Mouse (Mus musculus) midbrain, embryonic 13.5 days (tissue): ENCODE results near the gene Gucy1b1. TPM values are rescaled to one million over a fixed set of nuclear protein-coding genes. Genes with fewer than 3 reads are reported as not detected.

Source experiments
- ATAC-seq: fragments of 200-750 bp; cut with Nextera tagmentation; 2 replicates; pipeline ENCODE4 v1.8.0; 2017; ENCODE audit warnings: mild to moderate bottlenecking, moderate TSS enrichment, moderate library complexity
- H3K27ac ChIP-seq: fragments of 300-500 bp; sonication (generic); 2 replicates; pipeline ENCODE4 v1.5.1; 2015; ENCODE audit warnings: inconsistent platforms, mild to moderate bottlenecking, moderate library complexity
- H3K27me3 ChIP-seq: fragments of 300-500 bp; sonication (generic); 2 replicates; pipeline ENCODE4 v1.6.1; 2015; ENCODE audit warnings: mild to moderate bottlenecking, inconsistent platforms
- H3K36me3 ChIP-seq: fragments of 300-500 bp; sonication (generic); 2 replicates; pipeline ENCODE4 v1.6.1; 2015; ENCODE audit warnings: mild to moderate bottlenecking, inconsistent platforms
- H3K4me1 ChIP-seq: fragments of 300-500 bp; sonication (generic); replicated peaks from 2 replicates; pipeline ENCODE4 v1.6.1; 2015; ENCODE audit warnings: inconsistent platforms
- H3K4me2 ChIP-seq: fragments of 300-500 bp; sonication (generic); replicated peaks from 2 replicates; pipeline ENCODE4 v1.6.1; 2015; ENCODE audit warnings: moderate library complexity, mild to moderate bottlenecking, inconsistent platforms
- H3K4me3 ChIP-seq: fragments of 300-500 bp; sonication (generic); replicated peaks from 2 replicates; pipeline ENCODE4 v1.5.1; 2015; ENCODE audit warnings: mild to moderate bottlenecking, inconsistent platforms
- H3K9ac ChIP-seq: fragments of 300-500 bp; sonication (generic); replicated peaks from 2 replicates; pipeline ENCODE4 v1.6.1; 2015; ENCODE audit warnings: mild to moderate bottlenecking, inconsistent platforms
- H3K9me3 ChIP-seq: fragments of 300-500 bp; sonication (generic); 2 replicates; pipeline ENCODE4 v1.6.1; 2016; ENCODE audit warnings: mild to moderate bottlenecking, inconsistent platforms
- WGBS: fragments of 180-500 bp; shearing (Covaris S2); methylation state at CpG from one replicate; pipeline ENCODE4 v1.1.7; 2015; 5-methylcytosine and 5-hydroxymethylcytosine counted together
- polyA plus RNA-seq: library from polyadenylated mRNA; unstranded; fragments of >200 nt; fragmentation: Nextera tagmentation; extraction: Ambion mirVana; gene quantifications from 2 replicates; pipeline ENCODE4 v1.2.1, GENCODE M21; 2015

Gene Gucy1b1
- polyA plus RNA-seq, 1 experiment from 2014 or later: 20.7 TPM

- H3K4me3 ChIP-seq: no peak overlapping the region
- H3K9me3 ChIP-seq: no peaks in the 10 kb centered on the region
- no peak overlapping the region for H3K9ac ChIP-seq
- H3K4me1 ChIP-seq: no peaks in the 10 kb centered on the region
- no peak overlapping the region for H3K4me2 ChIP-seq
- H3K27me3 ChIP-seq: no peaks in the 10 kb centered on the region
- H3K27ac ChIP-seq: no peak overlapping the region
- 4% methylated on average over 3 of the region's 3 CpGs for WGBS
- peak; percentile 81; the same call in 1 of the 2 replicates for ATAC-seq
- H3K36me3 ChIP-seq: 0 out of 2 replicates have a peak, but pooled peaks cover 2% of the 10 kb centered on the region
Measured at GRCm38 (mm10) chr3:82029229-82029628, 45.3 kb downstream of the Gucy1b1 start.

GRCm38 (mm10) chr3:82027286-82027685 lies 47.2 kb downstream of the Gucy1b1 start:
- Histone ChIP-seq H3K27ac (no peak overlapping the region), H3K27me3 (no peaks in the 10 kb centered on the region), H3K9ac (no peak overlapping the region), H3K4me3 (no peak overlapping the region), H3K4me1 (no peaks in the 10 kb centered on the region), H3K36me3 (no peaks in the 10 kb centered on the region), H3K9me3 (no peaks in the 10 kb centered on the region), H3K4me2 (no peak overlapping the region)
- no peak for ATAC-seq
- WGBS: 89% methylated on average over 1 of the region's 1 CpGs

GRCm38 (mm10) chr3:82023065-82023464 lies 51.4 kb downstream of the Gucy1b1 start:
- Histone ChIP-seq H3K36me3 (no peaks in the 10 kb centered on the region), H3K4me1 (no peaks in the 10 kb centered on the region), H3K27me3 (no peaks in the 10 kb centered on the region), H3K4me3 (no peak overlapping the region), H3K9ac (no peak overlapping the region), H3K9me3 (no peaks in the 10 kb centered on the region), H3K27ac (no peak overlapping the region), H3K4me2 (no peak overlapping the region)
- no peak for ATAC-seq
- 88% methylated on average over 3 of the region's 3 CpGs for WGBS

GRCm38 (mm10) chr3:82022421-82022920 lies 52.0 kb downstream of the Gucy1b1 start:
- no peak for ATAC-seq
- WGBS: 90% methylated on average over 8 of the region's 8 CpGs
- no peak overlapping the region for H3K9ac ChIP-seq
- H3K36me3 ChIP-seq: no peaks in the 10 kb centered on the region
- no peaks in the 10 kb centered on the region for H3K4me1 ChIP-seq
- no peaks in the 10 kb centered on the region for H3K27me3 ChIP-seq
- H3K4me3 ChIP-seq: no peak overlapping the region
- no peak overlapping the region for H3K27ac ChIP-seq
- H3K4me2 ChIP-seq: no peak overlapping the region
- no peaks in the 10 kb centered on the region for H3K9me3 ChIP-seq

- WGBS: 44% methylated on average over 7 of the region's 7 CpGs
- Histone ChIP-seq H3K4me3 (no peak overlapping the region), H3K27me3 (no peaks in the 10 kb centered on the region), H3K9me3 (no peaks in the 10 kb centered on the region), H3K36me3 (no peaks in the 10 kb centered on the region), H3K4me2 (no peak overlapping the region), H3K27ac (no peak overlapping the region), H3K4me1 (no peaks in the 10 kb centered on the region), H3K9ac (no peak overlapping the region)
- 0 out of 2 replicates have a peak, but pooled peaks have one; percentile 48 for ATAC-seq
Measured at GRCm38 (mm10) chr3:82014148-82014703, 60.3 kb downstream of the Gucy1b1 start.

DNA sequence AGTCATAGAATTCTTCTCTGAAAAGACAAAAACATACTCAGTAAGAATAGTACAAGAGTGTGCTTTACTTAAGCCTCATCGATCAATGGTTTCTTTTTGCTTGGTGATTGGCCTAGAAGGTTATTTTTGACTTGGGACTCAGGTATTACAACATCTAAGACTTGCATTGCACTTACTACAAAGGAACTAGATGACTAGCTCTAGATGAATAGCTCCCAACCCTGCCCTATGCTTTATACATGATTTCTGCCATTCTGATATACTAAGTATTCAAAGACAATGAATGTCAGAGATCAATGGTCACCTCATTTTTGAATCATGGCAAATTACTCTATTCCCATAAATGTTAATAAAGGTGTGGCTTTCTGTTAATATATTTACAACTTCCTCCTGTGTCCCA lies 67.5 kb downstream of the Gucy1b1 start:
- 93% methylated on average over 1 of the region's 1 CpGs for WGBS
- Histone ChIP-seq H3K4me2 (no peak overlapping the region), H3K27ac (no peak overlapping the region), H3K36me3 (no peaks in the 10 kb centered on the region), H3K9ac (no peak overlapping the region), H3K4me1 (no peaks in the 10 kb centered on the region), H3K9me3 (no peaks in the 10 kb centered on the region), H3K27me3 (no peaks in the 10 kb centered on the region), H3K4me3 (no peak overlapping the region)
- ATAC-seq: no peak

DNA sequence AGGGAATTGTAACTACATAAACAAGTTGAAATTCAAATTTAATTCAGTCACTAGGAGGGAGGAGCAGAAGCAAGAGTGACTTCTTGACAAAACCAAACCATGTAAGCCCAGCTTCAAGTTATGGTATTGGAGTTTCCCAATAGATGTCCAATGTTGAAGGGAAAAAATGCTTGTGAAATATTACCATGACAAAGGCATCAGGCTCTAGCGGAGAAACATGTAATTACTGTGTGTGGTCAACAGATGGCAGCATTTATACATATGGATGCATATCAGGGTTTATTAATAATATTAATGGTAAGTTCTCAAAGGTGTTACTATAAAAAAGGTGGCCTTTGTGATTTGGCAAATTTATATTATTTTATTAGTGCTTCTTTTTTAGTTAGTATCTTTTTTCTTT lies 78.5 kb downstream of the Gucy1b1 start:
- Histone ChIP-seq H3K27ac (no peak overlapping the region), H3K9ac (no peak overlapping the region), H3K4me1 (no peaks in the 10 kb centered on the region), H3K4me3 (no peak overlapping the region), H3K9me3 (no peaks in the 10 kb centered on the region), H3K4me2 (no peak overlapping the region), H3K36me3 (no peaks in the 10 kb centered on the region), H3K27me3 (no peaks in the 10 kb centered on the region)
- no peak for ATAC-seq
- WGBS: 0% methylated on average over 1 of the region's 1 CpGs

DNA sequence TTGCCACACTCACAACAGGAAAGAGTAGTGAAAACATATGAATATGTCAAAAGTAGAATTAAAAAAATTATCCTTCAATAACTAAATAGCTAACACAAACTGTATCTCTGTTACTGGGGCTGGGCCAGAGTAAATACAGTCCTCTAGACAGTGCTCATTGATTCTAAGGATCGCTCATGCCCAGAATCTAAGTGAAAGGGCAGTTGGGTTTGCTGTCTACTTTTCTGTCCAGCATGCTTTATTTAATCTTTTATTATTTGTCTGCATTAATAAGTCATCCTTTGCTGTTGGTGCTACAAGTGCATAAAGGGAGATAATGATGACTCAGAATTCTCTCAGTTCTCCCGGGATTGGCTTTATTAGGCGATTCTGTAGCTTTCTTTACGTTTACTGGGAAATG lies 79.1 kb downstream of the Gucy1b1 start:
- WGBS: 36% methylated on average over 4 of the region's 4 CpGs
- ATAC-seq: no peak

DNA sequence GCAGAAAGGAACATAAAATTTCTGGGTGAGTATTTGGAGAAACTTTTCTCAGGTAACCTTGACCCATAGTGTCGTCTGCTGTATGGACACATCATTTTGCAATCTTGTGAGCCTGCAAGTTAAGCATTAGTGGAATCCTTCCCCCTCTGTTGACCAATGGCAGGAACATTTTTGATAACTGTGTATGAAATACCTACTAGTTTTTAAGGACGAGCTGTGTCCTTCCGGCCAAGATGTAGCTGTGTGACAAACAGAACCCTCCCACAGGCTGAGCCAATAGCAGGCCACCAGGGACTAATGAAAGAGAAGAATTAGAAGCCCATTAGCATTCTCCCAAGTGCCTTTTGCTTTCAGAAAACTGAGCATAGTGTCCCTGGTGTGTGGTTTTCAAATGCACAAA lies 84.0 kb downstream of the Gucy1b1 start:
- no peaks in the 10 kb centered on the region for H3K36me3 ChIP-seq
- H3K27me3 ChIP-seq: no peaks in the 10 kb centered on the region
- 71% methylated on average over 3 of the region's 3 CpGs for WGBS
- H3K4me3 ChIP-seq: no peak overlapping the region
- no peak overlapping the region for H3K9ac ChIP-seq
- H3K4me1 ChIP-seq: no peaks in the 10 kb centered on the region
- H3K9me3 ChIP-seq: no peaks in the 10 kb centered on the region
- H3K4me2 ChIP-seq: no peak overlapping the region
- no peak overlapping the region for H3K27ac ChIP-seq
- no peak for ATAC-seq

More for the DNA sequence above, 79.1 kb downstream of the Gucy1b1 start:
- Histone ChIP-seq H3K4me3 (no peak overlapping the region), H3K4me1 (no peaks in the 10 kb centered on the region), H3K27me3 (no peaks in the 10 kb centered on the region), H3K27ac (no peak overlapping the region), H3K9me3 (no peaks in the 10 kb centered on the region), H3K36me3 (no peaks in the 10 kb centered on the region), H3K4me2 (no peak overlapping the region), H3K9ac (no peak overlapping the region)

DNA sequence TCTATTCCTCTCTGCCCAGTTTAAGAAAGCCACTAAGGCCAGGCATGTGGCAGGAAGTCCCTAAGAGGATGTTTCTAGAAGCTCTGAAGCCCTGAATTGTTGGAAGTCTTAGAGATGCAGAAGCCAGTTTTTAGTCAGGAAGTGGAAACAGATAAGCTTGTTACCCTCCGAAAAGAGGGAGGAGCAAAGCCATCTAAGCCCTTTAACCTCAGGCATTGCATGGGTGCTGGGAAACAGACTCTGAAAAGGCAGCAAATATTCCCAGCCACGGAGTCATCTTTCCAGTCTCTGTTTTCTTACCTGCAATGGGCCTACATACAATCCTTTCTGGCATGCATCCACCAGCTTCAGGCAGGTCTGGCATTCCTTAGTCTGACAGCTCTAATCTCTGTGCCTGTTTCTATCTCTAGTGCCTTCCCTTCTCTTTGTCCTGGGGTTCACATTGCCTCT lies 84.8 kb downstream of the Gucy1b1 start:
- H3K4me3 ChIP-seq: no peak overlapping the region
- no peak for ATAC-seq
- 0 out of 2 replicates have a peak, but pooled peaks cover 2% of the 10 kb centered on the region for H3K4me1 ChIP-seq
- H3K36me3 ChIP-seq: no peaks in the 10 kb centered on the region
- no peaks in the 10 kb centered on the region for H3K27me3 ChIP-seq
- H3K9me3 ChIP-seq: no peaks in the 10 kb centered on the region
- no peak overlapping the region for H3K4me2 ChIP-seq
- 45% methylated on average over 2 of the region's 2 CpGs for WGBS
- H3K27ac ChIP-seq: no peak overlapping the region
- no peak overlapping the region for H3K9ac ChIP-seq

DNA sequence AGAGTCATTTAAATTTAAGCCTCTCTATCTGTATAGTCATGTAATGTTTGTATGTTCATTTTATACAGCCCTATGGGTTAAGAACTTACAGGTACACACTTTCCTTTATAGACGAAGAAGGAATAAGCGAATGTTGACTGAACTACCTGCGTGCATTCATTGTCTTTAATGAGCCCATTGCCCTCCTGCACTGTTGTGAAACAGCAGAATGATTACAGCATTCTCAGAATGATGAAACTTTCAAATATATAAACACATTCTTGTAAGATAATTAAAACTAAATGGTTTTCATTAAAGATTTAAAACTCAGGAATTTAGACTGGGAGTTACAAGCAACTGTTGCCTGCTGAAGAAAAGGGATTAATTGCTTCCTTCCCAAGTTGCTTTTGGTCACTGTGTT lies 86.9 kb downstream of the Gucy1b1 start:
- H3K9me3 ChIP-seq: no peaks in the 10 kb centered on the region
- H3K4me1 ChIP-seq: 0 out of 2 replicates have a peak, but pooled peaks cover 2% of the 10 kb centered on the region
- no peak overlapping the region for H3K27ac ChIP-seq
- no peaks in the 10 kb centered on the region for H3K27me3 ChIP-seq
- no peaks in the 10 kb centered on the region for H3K36me3 ChIP-seq
- no peak overlapping the region for H3K4me3 ChIP-seq
- 90% methylated on average over 3 of the region's 3 CpGs for WGBS
- ATAC-seq: no peak
- H3K4me2 ChIP-seq: no peak overlapping the region
- H3K9ac ChIP-seq: no peak overlapping the region

DNA sequence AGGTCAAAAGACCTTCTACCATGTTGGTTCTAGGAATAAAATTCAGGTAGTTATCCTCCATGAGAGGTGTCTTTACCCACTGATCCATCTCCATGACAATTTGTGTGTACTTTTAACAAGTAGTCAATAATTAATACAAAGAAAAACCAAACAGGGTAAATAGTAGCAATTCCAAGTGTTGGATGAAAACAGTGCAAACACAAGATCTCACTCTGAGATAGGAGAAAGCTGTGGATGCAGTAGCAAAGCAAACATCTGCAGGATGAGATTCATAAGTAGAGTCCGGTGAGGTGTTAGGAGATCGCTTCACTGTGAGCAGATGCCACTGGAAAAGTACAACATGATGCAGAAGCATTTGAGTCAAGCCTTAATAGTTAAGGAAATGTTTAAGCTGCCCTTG lies 88.4 kb downstream of the Gucy1b1 start:
- H3K4me2 ChIP-seq: no peak overlapping the region
- H3K36me3 ChIP-seq: no peaks in the 10 kb centered on the region
- H3K4me1 ChIP-seq: 0 out of 2 replicates have a peak, but pooled peaks cover 2% of the 10 kb centered on the region
- no peak overlapping the region for H3K9ac ChIP-seq
- no peaks in the 10 kb centered on the region for H3K27me3 ChIP-seq
- H3K4me3 ChIP-seq: no peak overlapping the region
- ATAC-seq: no peak
- H3K9me3 ChIP-seq: no peaks in the 10 kb centered on the region
- 98% methylated on average over 2 of the region's 2 CpGs for WGBS
- no peak overlapping the region for H3K27ac ChIP-seq

DNA sequence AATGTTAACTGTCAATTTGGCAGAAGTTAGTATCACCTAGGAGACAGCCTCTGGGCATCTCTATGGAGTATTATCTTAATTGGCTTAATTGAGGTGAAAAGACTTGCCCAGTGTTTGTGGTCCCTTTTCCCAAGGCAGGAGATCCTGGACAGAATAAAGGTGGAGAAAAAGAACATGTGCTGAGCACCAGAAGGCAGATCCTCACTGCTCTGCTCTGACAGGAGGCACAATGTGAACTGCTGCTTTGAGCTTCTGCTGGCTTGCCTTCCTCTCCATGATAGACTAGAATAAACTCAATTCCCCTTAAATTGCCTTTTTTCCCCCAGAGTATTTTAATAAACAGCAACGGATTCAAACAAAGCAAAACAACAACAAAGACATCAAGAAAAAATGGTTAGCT lies 89.4 kb downstream of the Gucy1b1 start:
- Histone ChIP-seq H3K4me1 (0 out of 2 replicates have a peak, but pooled peaks cover 2% of the 10 kb centered on the region), H3K27me3 (no peaks in the 10 kb centered on the region), H3K9ac (no peak overlapping the region), H3K4me3 (no peak overlapping the region), H3K27ac (no peak overlapping the region), H3K9me3 (no peaks in the 10 kb centered on the region), H3K36me3 (no peaks in the 10 kb centered on the region), H3K4me2 (no peak overlapping the region)
- WGBS: 62% methylated on average over 1 of the region's 1 CpGs
- ATAC-seq: no peak
